In the genomic region with DNA sequence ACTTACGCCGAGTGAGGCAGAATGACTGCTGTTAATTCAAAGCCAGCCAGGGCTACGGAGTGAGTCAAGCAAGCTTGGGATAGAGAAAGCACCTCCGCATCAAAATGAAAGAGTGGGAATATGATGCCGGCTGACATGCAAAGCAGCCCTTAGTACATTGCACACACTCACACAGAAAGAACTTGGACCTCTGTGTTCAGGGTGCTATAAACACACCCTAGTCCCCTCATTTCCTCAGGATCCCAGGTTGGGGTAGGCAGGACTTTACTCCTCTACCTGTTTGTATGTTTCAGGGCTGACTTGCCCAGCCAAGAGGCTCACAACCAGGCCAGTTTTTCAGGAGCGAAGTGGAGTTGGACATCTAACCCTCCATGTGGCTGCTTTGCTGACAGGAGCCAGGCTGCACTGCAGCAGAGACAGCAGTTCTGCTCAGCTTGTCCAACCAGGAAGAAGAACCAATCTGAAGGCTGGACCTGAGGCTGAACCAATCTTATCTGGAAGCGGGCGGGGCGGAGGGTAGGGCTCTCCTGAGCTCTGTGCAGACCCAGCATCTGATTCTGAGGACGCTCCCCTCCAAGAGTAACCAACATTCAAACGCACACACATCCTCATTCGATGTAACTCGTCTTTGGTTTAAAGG, we compare ENCODE assay signal across 7 mouse cellular contexts. TPM values are rescaled to one million over a fixed set of nuclear protein-coding genes. Genes with fewer than 3 reads are reported as not detected.
A peak's percentile ranks its signal among the peaks of the same experiment; 100 is the strongest.
DNase-seq lines count a peak whose midpoint lies in the region; ATAC-seq and TF ChIP-seq lines count a peak whose summit lies in the region.

No protein-coding gene starts in this region.

- TF ChIP-seq POLR2A in MEL (IDR thresholded peaks at IDR 0.05; ENCODE audit: control insufficient read depth in 1 of 2, insufficient read depth in 1 of 2, low read depth in 1 of 2, low read length in 2 of 2, poor library complexity in 1 of 2) = peak in 1 of 2 experiments; percentile 51; a peak in 1 of 4 replicates

- WGBS in intestine, embryonic 14.5 days = 46% methylated on average over 13 of the region's 13 CpGs
- 39% methylated on average over 13 of the region's 13 CpGs for WGBS in liver, embryonic 16.5 days (ENCODE audit: insufficient replicate concordance)
- WGBS in hindbrain, embryonic 11.5 days = 83% methylated on average over 13 of the region's 13 CpGs

- peak overlapping the region; percentile 60 for H3K9ac ChIP-seq in MEL (ENCODE audit: control insufficient read depth, low read depth, low read length, poor library complexity, severe bottlenecking)
- no peak overlapping the region for H3K9ac ChIP-seq in intestine, embryonic 14.5 days (ENCODE audit: low read length)
- no peak overlapping the region for H3K9ac ChIP-seq in liver, embryonic 16.5 days (ENCODE audit: low read depth, low read length)
- H3K9ac ChIP-seq in hindbrain, embryonic 11.5 days (ENCODE audit: low read depth, low read length) = no peak overlapping the region

- H3K36me3 ChIP-seq in MEL (ENCODE audit: control insufficient read depth in 1 of 2, insufficient read depth in 2 of 2, low read length in 2 of 2) = peaks cover 0 to 7% of the 10 kb centered on the region in 2 experiments; a peak in 2 of 4 replicates
- H3K36me3 ChIP-seq in intestine, embryonic 14.5 days (ENCODE audit: control insufficient read depth, insufficient read depth, low read length) = peaks cover 14% of the 10 kb centered on the region
- peaks cover 12% of the 10 kb centered on the region for H3K36me3 ChIP-seq in liver, embryonic 16.5 days (ENCODE audit: control insufficient read depth, insufficient read depth)
- no peaks in the 10 kb centered on the region for H3K36me3 ChIP-seq in hindbrain, embryonic 11.5 days (ENCODE audit: control insufficient read depth, insufficient read depth, low read length)

- TF ChIP-seq CTCF in MEL (IDR thresholded peaks at IDR 0.05 in 2 of 3, conservative IDR thresholded peaks at IDR 0.05 in 1 of 3; ENCODE audit: control insufficient read depth in 1 of 3, insufficient read depth in 1 of 3, low read depth in 2 of 3, low read length in 3 of 3, poor library complexity in 1 of 3, severe bottlenecking in 1 of 3) = no peak

- peak; percentile 91 for DNase-seq in MEL (ENCODE audit: low read depth, low spot score)
- DNase-seq in ZHBTc4 (ENCODE audit: low read depth, low spot score) = peak; percentile 64
- peak; percentile 72 for DNase-seq in intestine, embryonic 14.5 days (ENCODE audit: low spot score)
- no peak for DNase-seq in cerebellum, adult 11 months
- no peak for DNase-seq in hindbrain, embryonic 11.5 days (ENCODE audit: low spot score)
- DNase-seq in cerebellum, adult 11-12 months = no peak

- TF ChIP-seq RAD21 in MEL (IDR thresholded peaks at IDR 0.05; ENCODE audit: low read depth, low read length) = no peak

- no peak for TF ChIP-seq EP300 in MEL (IDR thresholded peaks at IDR 0.05; ENCODE audit: low read depth in 1 of 2, low read length in 2 of 2)

- ATAC-seq in intestine, embryonic 14.5 days (replicated peaks; ENCODE audit: low FRiP score, low TSS enrichment, low read depth) = peak; percentile 68
- ATAC-seq in liver, embryonic 16.5 days (ENCODE audit: low read depth) = peak; percentile 62
- no peak for ATAC-seq in hindbrain, embryonic 11.5 days (ENCODE audit: low FRiP score)

- peaks cover 4 to 9% of the 10 kb centered on the region in 2 experiments; a peak in 3 of 4 replicates for H3K4me1 ChIP-seq in MEL (ENCODE audit: control insufficient read depth in 1 of 2, insufficient read depth in 2 of 2, low read length in 2 of 2)
- no peaks in the 10 kb centered on the region; the same call in 1 of the 2 replicates for H3K4me1 ChIP-seq in intestine, embryonic 14.5 days (replicated peaks; ENCODE audit: control insufficient read depth, insufficient read depth, low read length)
- peaks cover 31% of the 10 kb centered on the region for H3K4me1 ChIP-seq in liver, embryonic 16.5 days (ENCODE audit: control insufficient read depth, low read depth, low read length)
- no peaks in the 10 kb centered on the region for H3K4me1 ChIP-seq in hindbrain, embryonic 11.5 days (replicated peaks; ENCODE audit: control insufficient read depth, insufficient read depth, low read length)

- H3K4me2 ChIP-seq in intestine, embryonic 14.5 days (ENCODE audit: low read length) = peak overlapping the region; percentile 26
- H3K4me2 ChIP-seq in liver, embryonic 16.5 days (ENCODE audit: low read depth, low read length) = peak overlapping the region; percentile 48
- no peak overlapping the region for H3K4me2 ChIP-seq in hindbrain, embryonic 11.5 days (replicated peaks; ENCODE audit: low read depth, low read length)

- no peaks in the 10 kb centered on the region for H3K9me3 ChIP-seq in MEL (replicated peaks; ENCODE audit: insufficient read depth, low read length)
- no peaks in the 10 kb centered on the region for H3K9me3 ChIP-seq in intestine, embryonic 14.5 days (ENCODE audit: control insufficient read depth, low read length)
- no peaks in the 10 kb centered on the region for H3K9me3 ChIP-seq in liver, embryonic 16.5 days (replicated peaks; ENCODE audit: control insufficient read depth, low read length)
- no peaks in the 10 kb centered on the region for H3K9me3 ChIP-seq in hindbrain, embryonic 11.5 days (ENCODE audit: control insufficient read depth, low read length)

- H3K27me3 ChIP-seq in MEL (ENCODE audit: control insufficient read depth in 1 of 2, insufficient read depth in 2 of 2, low read length in 2 of 2) = no peaks in the 10 kb centered on the region
- no peaks in the 10 kb centered on the region for H3K27me3 ChIP-seq in intestine, embryonic 14.5 days (replicated peaks; ENCODE audit: control insufficient read depth, insufficient read depth, low read length)
- no peaks in the 10 kb centered on the region for H3K27me3 ChIP-seq in liver, embryonic 16.5 days (ENCODE audit: control insufficient read depth, insufficient read depth, low read depth, low read length)
- no peaks in the 10 kb centered on the region for H3K27me3 ChIP-seq in hindbrain, embryonic 11.5 days (ENCODE audit: control insufficient read depth, insufficient read depth, low read length)

- peak overlapping the region; percentile 52 to 53 for H3K4me3 ChIP-seq in MEL (ENCODE audit: control insufficient read depth in 1 of 2, insufficient read depth in 1 of 2, low read depth in 2 of 2, low read length in 2 of 2)
- no peak overlapping the region for H3K4me3 ChIP-seq in intestine, embryonic 14.5 days (ENCODE audit: low read depth, low read length)
- H3K4me3 ChIP-seq in liver, embryonic 16.5 days (ENCODE audit: low read depth, low read length) = peak overlapping the region; percentile 9; the same call in 1 of the 2 replicates
- no peak overlapping the region for H3K4me3 ChIP-seq in hindbrain, embryonic 11.5 days (ENCODE audit: low read depth, low read length)

- H3K27ac ChIP-seq in MEL (ENCODE audit: control insufficient read depth, low read depth, low read length) = no peak overlapping the region
- peak overlapping the region; percentile 3; the same call in 1 of the 2 replicates for H3K27ac ChIP-seq in intestine, embryonic 14.5 days (ENCODE audit: low read depth)
- H3K27ac ChIP-seq in liver, embryonic 16.5 days (ENCODE audit: low read length) = peak overlapping the region; percentile 76
- no peak overlapping the region for H3K27ac ChIP-seq in hindbrain, embryonic 11.5 days (ENCODE audit: low read depth, low read length)

- H3K79me2 ChIP-seq in MEL (ENCODE audit: control insufficient read depth, insufficient read depth, low read length, poor library complexity) = no peaks in the 10 kb centered on the region

TF ChIP-seq in MEL, 35 proteins besides CTCF, POLR2A, EP300 and RAD21 (continues in another document):
- no peak for TF ChIP-seq USF2 (IDR thresholded peaks at IDR 0.05; ENCODE audit: borderline replicate concordance in 1 of 2, insufficient read depth in 1 of 2, low read depth in 1 of 2, low read length in 2 of 2)
- TF ChIP-seq ZKSCAN1 (IDR thresholded peaks at IDR 0.05; ENCODE audit: low read depth, low read length) = no peak
- peak; percentile 63 for TF ChIP-seq SIN3A (IDR thresholded peaks at IDR 0.05; ENCODE audit: low read length)
- TF ChIP-seq ETS1 (IDR thresholded peaks at IDR 0.05; ENCODE audit: low read depth, low read length) = no peak
- 0 out of 2 replicates have a peak, but pooled peaks have one; percentile 24 for TF ChIP-seq NELFE (IDR thresholded peaks at IDR 0.05; ENCODE audit: low read depth, low read length)

RNA-seq across cellular contexts. Expression of gene Ampd2, which starts 17.1 kb away (rescaled TPM):
- 54.9 and 69.1 TPM in 2 replicates for total RNA-seq in MEL (2012; rRNA removed)
- 100 to 1,000 TPM in 1 of 2 experiments, not detected in 1; 201 TPM for polyA plus RNA-seq in MEL (2012; ENCODE audit: insufficient read depth in 1 of 2, insufficient read length in 2 of 2, low read depth in 1 of 2, low replicate concordance in 2 of 2, missing spikeins in 1 of 2)
- 38.6 and 42.2 TPM in 2 replicates for polyA plus RNA-seq in intestine, embryonic 14.5 days (2014; fragmentation: Nextera tagmentation; extraction: Ambion mirVana)
- polyA plus RNA-seq in liver, embryonic 16.5 days (2015; fragmentation: Nextera tagmentation; extraction: Ambion mirVana) = 76.4 and 79.6 TPM in 2 replicates
- polyA plus RNA-seq in hindbrain, embryonic 11.5 days (2014; fragmentation: Nextera tagmentation; extraction: Ambion mirVana) = 32.1 and 32.6 TPM in 2 replicates

RNA-seq across cellular contexts. Expression of gene Gnat2, which starts 23.2 kb away (rescaled TPM):
- 4.7 and 6.4 TPM in 2 replicates for total RNA-seq in MEL (2012; rRNA removed)
- polyA plus RNA-seq in MEL (2012; ENCODE audit: insufficient read depth in 1 of 2, insufficient read length in 2 of 2, low read depth in 1 of 2, low replicate concordance in 2 of 2, missing spikeins in 1 of 2) = 10 to 100 TPM in 1 of 2 experiments, not detected in 1; 12.4 TPM
- polyA plus RNA-seq in intestine, embryonic 14.5 days (2014; fragmentation: Nextera tagmentation; extraction: Ambion mirVana) = 0.93 and 1.6 TPM in 2 replicates
- 3.8 and 4.1 TPM in 2 replicates for polyA plus RNA-seq in liver, embryonic 16.5 days (2015; fragmentation: Nextera tagmentation; extraction: Ambion mirVana)
- 0.62 and 0.89 TPM in 2 replicates for polyA plus RNA-seq in hindbrain, embryonic 11.5 days (2014; fragmentation: Nextera tagmentation; extraction: Ambion mirVana)

RNA-seq across cellular contexts. Expression of gene Gstm4, which starts 24.7 kb away (rescaled TPM):
- 1.3 and 1.4 TPM in 2 replicates for total RNA-seq in MEL (2012; rRNA removed)
- 1 to 10 TPM in 1 of 2 experiments, not detected in 1; 7.4 TPM for polyA plus RNA-seq in MEL (2012; ENCODE audit: insufficient read depth in 1 of 2, insufficient read length in 2 of 2, low read depth in 1 of 2, low replicate concordance in 2 of 2, missing spikeins in 1 of 2)
- polyA plus RNA-seq in intestine, embryonic 14.5 days (2014; fragmentation: Nextera tagmentation; extraction: Ambion mirVana) = 20.4 and 20.6 TPM in 2 replicates
- 16.8 and 17.0 TPM in 2 replicates for polyA plus RNA-seq in liver, embryonic 16.5 days (2015; fragmentation: Nextera tagmentation; extraction: Ambion mirVana)
- polyA plus RNA-seq in hindbrain, embryonic 11.5 days (2014; fragmentation: Nextera tagmentation; extraction: Ambion mirVana) = 11.4 and 12.9 TPM in 2 replicates

RNA-seq across cellular contexts. Expression of gene Gstm1, which starts 51.6 kb away (rescaled TPM):
- total RNA-seq in MEL (2012; rRNA removed) = 0.20 and 0.31 TPM in 2 replicates
- 1 to 10 TPM in 1 of 2 experiments, not detected in 1; 6.7 TPM for polyA plus RNA-seq in MEL (2012; ENCODE audit: insufficient read depth in 1 of 2, insufficient read length in 2 of 2, low read depth in 1 of 2, low replicate concordance in 2 of 2, missing spikeins in 1 of 2)
- polyA plus RNA-seq in intestine, embryonic 14.5 days (2014; fragmentation: Nextera tagmentation; extraction: Ambion mirVana) = 186 and 220 TPM in 2 replicates
- polyA plus RNA-seq in liver, embryonic 16.5 days (2015; fragmentation: Nextera tagmentation; extraction: Ambion mirVana) = 376 and 435 TPM in 2 replicates
- polyA plus RNA-seq in hindbrain, embryonic 11.5 days (2014; fragmentation: Nextera tagmentation; extraction: Ambion mirVana) = 32.5 and 34.4 TPM in 2 replicates

Comparison
In these comparisons a context has a peak if more than half of its experiments do, and no peak if none do; other contexts are left out.
1. DNase-seq: peak in MEL (single experiment), ZHBTc4 (single experiment) and intestine, embryonic 14.5 days (single experiment); none in cerebellum, adult 11 months (single experiment), hindbrain, embryonic 11.5 days (single experiment) and cerebellum, adult 11-12 months (single experiment).
2. H3K27ac ChIP-seq: peak in intestine, embryonic 14.5 days (single experiment) and liver, embryonic 16.5 days (single experiment); none in MEL (single experiment) and hindbrain, embryonic 11.5 days (single experiment).
3. H3K4me3 ChIP-seq: peak in MEL (2 of 2) and liver, embryonic 16.5 days (single experiment); none in intestine, embryonic 14.5 days (single experiment) and hindbrain, embryonic 11.5 days (single experiment).